Mouse (Mus musculus) bone marrow macrophage, adult 2 months (primary cell): ENCODE measurements at regions not wholly inside any gene's neighbourhood (a gene's known extent, or its start where the extent isn't known, plus 50 kb on each side); places are given as distances from the start of the nearest gene placed in this dataset.
A peak's percentile ranks its signal among the peaks of the same experiment; 100 is the strongest.

Source experiments
- H3K27ac ChIP-seq: 2 replicates; pipeline ENCODE4 v1.5.1; 2012; ENCODE audit warnings: low read depth, low read length; ENCODE audit not compliant: insufficient read depth
- H3K4me1 ChIP-seq: 2 replicates; pipeline ENCODE4 v1.6.1; 2012; ENCODE audit warnings: low read length; ENCODE audit not compliant: control insufficient read depth, insufficient read depth
- H3K4me3 ChIP-seq: 2 replicates; pipeline ENCODE4 v1.5.1; 2012; ENCODE audit warnings: mild to moderate bottlenecking, low read length, moderate library complexity; ENCODE audit not compliant: insufficient read depth
- CTCF ChIP-seq: IDR thresholded peaks from 2 replicates; pipeline ENCODE4 v1.5.1; 2012; ENCODE audit warnings: low read depth, mild to moderate bottlenecking, low read length, moderate library complexity
- POLR2A ChIP-seq: IDR thresholded peaks from 2 replicates; pipeline ENCODE4 v1.6.1; 2012; ENCODE audit warnings: mild to moderate bottlenecking, low read depth, low read length, borderline replicate concordance

GRCm38 (mm10) chr5:118449893-118450292 lies 110.6 kb upstream of the Med13l start:
- no peak overlapping the region for H3K27ac ChIP-seq
- no peak overlapping the region for H3K4me3 ChIP-seq
- H3K4me1 ChIP-seq, result peaks cover 11% of the 10 kb centered on the region
- TF ChIP-seq POLR2A, result no peak
- TF ChIP-seq CTCF, result no peak

- peaks cover 5% of the 10 kb centered on the region; the same call in 1 of the 2 replicates for H3K4me1 ChIP-seq
- H3K4me3 ChIP-seq, result no peak overlapping the region
- no peak overlapping the region for H3K27ac ChIP-seq
- TF ChIP-seq CTCF (no peak), POLR2A (no peak)
Observed at GRCm38 (mm10) chr5:118452052-118452451, 108.4 kb upstream of the Med13l start.

- H3K27ac ChIP-seq, result no peak overlapping the region
- H3K4me1 ChIP-seq, result peaks cover 7% of the 10 kb centered on the region
- H3K4me3 ChIP-seq, result no peak overlapping the region
- TF ChIP-seq POLR2A (no peak), CTCF (no peak)
Observed at GRCm38 (mm10) chr5:118454096-118454495, 106.4 kb upstream of the Med13l start.

GRCm38 (mm10) chr5:118458727-118459390 lies 101.6 kb upstream of the Med13l start:
- H3K4me1 ChIP-seq, result peaks cover 18% of the 10 kb centered on the region
- TF ChIP-seq CTCF (no peak), POLR2A (no peak)
- 0 out of 2 replicates have a peak overlapping the region, but pooled peaks have one; percentile 25 for H3K4me3 ChIP-seq
- H3K27ac ChIP-seq, result no peak overlapping the region

- TF ChIP-seq POLR2A, result no peak
- no peak for TF ChIP-seq CTCF
- Histone ChIP-seq H3K4me3 (no peak overlapping the region), H3K27ac (no peak overlapping the region), H3K4me1 (peaks cover 20% of the 10 kb centered on the region)
Observed at GRCm38 (mm10) chr5:118459391-118459792, 101.1 kb upstream of the Med13l start.

- Histone ChIP-seq H3K27ac (no peak overlapping the region), H3K4me1 (peaks cover 30% of the 10 kb centered on the region), H3K4me3 (no peak overlapping the region)
- no peak for TF ChIP-seq CTCF
- TF ChIP-seq POLR2A, result no peak
Observed at GRCm38 (mm10) chr5:118461967-118462366, 98.5 kb upstream of the Med13l start.

GRCm38 (mm10) chr5:118464931-118465801 lies 95.3 kb upstream of the Med13l start:
- TF ChIP-seq CTCF, result no peak
- no peak for TF ChIP-seq POLR2A
- Histone ChIP-seq H3K4me1 (peaks cover 34% of the 10 kb centered on the region), H3K27ac (no peak overlapping the region), H3K4me3 (no peak overlapping the region)

- Histone ChIP-seq H3K27ac (no peak overlapping the region), H3K4me1 (peaks cover 34% of the 10 kb centered on the region), H3K4me3 (no peak overlapping the region)
- no peak for TF ChIP-seq CTCF
- no peak for TF ChIP-seq POLR2A
Observed at GRCm38 (mm10) chr5:118465991-118466750, 94.3 kb upstream of the Med13l start.

GRCm38 (mm10) chr5:118468739-118469138 lies 91.7 kb upstream of the Med13l start:
- Histone ChIP-seq H3K4me1 (peaks cover 27% of the 10 kb centered on the region), H3K27ac (peak overlapping the region; percentile 10), H3K4me3 (no peak overlapping the region)
- no peak for TF ChIP-seq POLR2A
- no peak for TF ChIP-seq CTCF
